Mouse (Mus musculus): ENCODE results near the gene Scn8a.

- TF ChIP-seq CTCF (IDR thresholded peaks at IDR 0.05; ENCODE audit: borderline replicate concordance, insufficient read depth, low read depth, low read length) (no peak), POLR2A (IDR thresholded peaks at IDR 0.05; ENCODE audit: borderline replicate concordance, insufficient read depth, low read length) (no peak)
Measured at GRCm38 (mm10) chr15:100986479-100986878, 116.8 kb downstream of the Scn8a start.

Data from cerebellum, adult 2 months (tissue).